15 mouse cellular contexts compared by ENCODE assay signal in the genomic region with DNA sequence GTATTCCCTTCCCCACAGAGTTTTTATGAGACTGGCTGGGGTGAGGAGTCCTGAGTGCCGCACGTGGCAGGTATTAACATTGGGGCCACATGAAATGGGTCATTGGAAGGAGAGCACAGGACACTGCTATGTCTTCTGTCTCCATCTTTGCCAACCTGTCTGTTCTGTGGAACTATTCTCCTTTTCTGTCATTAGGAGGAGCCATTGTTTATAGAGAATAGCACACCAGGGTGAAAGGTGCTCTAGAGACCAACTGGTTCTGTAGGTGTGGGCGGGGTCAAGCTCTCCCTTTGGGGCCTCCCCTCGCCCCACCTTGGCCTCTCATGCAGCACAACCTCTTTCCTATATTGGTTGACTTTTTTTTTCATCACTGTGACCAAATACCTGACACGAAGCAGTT.
"Had no signal": no experiment of that assay in that cellular context is flagged by ENCODE, and none has a peak within 500 bp of the region (broad histone marks: within the 10 kb centered on the region; RNA-seq: fewer than 3 reads in every experiment).

No protein-coding gene starts in this region.

- H3K27me3 ChIP-seq: lung, embryonic 15.5 days; megakaryocyte, embryonic 14.5 days; midbrain, embryonic 12.5 days; neural tube, embryonic 12.5 days had no signal

- H3K4me1 ChIP-seq: lung, embryonic 15.5 days; neural tube, embryonic 12.5 days had no signal

- H3K4me2 ChIP-seq: lung, embryonic 15.5 days; midbrain, embryonic 12.5 days; neural tube, embryonic 12.5 days had no signal

- H3K9me3 ChIP-seq: lung, embryonic 15.5 days; megakaryocyte, embryonic 14.5 days; midbrain, embryonic 12.5 days; neural tube, embryonic 12.5 days had no signal

- H3K36me3 ChIP-seq: lung, embryonic 15.5 days; midbrain, embryonic 12.5 days; neural tube, embryonic 12.5 days had no signal

- ATAC-seq: liver, postnatal 0 days; lung, postnatal 0 days had no signal

- H3K27ac ChIP-seq: lung, embryonic 15.5 days; macrophage; midbrain, embryonic 12.5 days; neural tube, embryonic 12.5 days had no signal

- DNase-seq: liver, postnatal 0 days; lung, adult 2 months; lung, postnatal 14 days; lung, postnatal 36 days; midbrain, embryonic 14.5 days; right cerebral cortex, postnatal 14 days; thymus, adult 18-20 months; thymus, postnatal 14 days; thymus, postnatal 36 days had no signal

- H3K9ac ChIP-seq: liver, postnatal 0 days; lung, embryonic 15.5 days; midbrain, embryonic 12.5 days; neural tube, embryonic 12.5 days had no signal

- H3K4me3 ChIP-seq: lung, embryonic 15.5 days; megakaryocyte, embryonic 14.5 days; midbrain, embryonic 12.5 days; neural tube, embryonic 12.5 days had no signal
